Mouse (Mus musculus) limb, embryonic 11.5 days (tissue): ENCODE measurements around the gene Entpd8. TPM values are rescaled to one million over a fixed set of nuclear protein-coding genes. Genes with fewer than 3 reads are reported as not detected.

Source experiments
- ATAC-seq: fragments of 200-750 bp; cut with Nextera tagmentation; 2 replicates; pipeline ENCODE4 v1.8.0; 2017; ENCODE audit warnings: low read depth; ENCODE audit not compliant: insufficient number of reproducible peaks, low FRiP score, low TSS enrichment
- DNase-seq: peaks from one replicate; pipeline ENCODE4 v3.0.0-alpha.2; 2015; ENCODE audit warnings: low spot score
- H3K27ac ChIP-seq: fragments of 300-500 bp; sonication (generic); replicated peaks from 2 replicates; pipeline ENCODE4 v1.5.1; 2014; ENCODE audit warnings: low read depth, mild to moderate bottlenecking, low read length
- H3K27me3 ChIP-seq: fragments of 300-500 bp; sonication (generic); 2 replicates; pipeline ENCODE4 v1.6.1; 2014; ENCODE audit warnings: mild to moderate bottlenecking, low read length, mixed read lengths; ENCODE audit not compliant: control insufficient read depth, insufficient read depth
- H3K36me3 ChIP-seq: fragments of 300-500 bp; sonication (generic); 2 replicates; pipeline ENCODE4 v1.6.1; 2014; ENCODE audit warnings: mild to moderate bottlenecking, low read length, moderate library complexity, mixed read lengths; ENCODE audit not compliant: control insufficient read depth, insufficient read depth
- H3K4me1 ChIP-seq: fragments of 300-500 bp; sonication (generic); 2 replicates; pipeline ENCODE4 v1.6.1; 2014; ENCODE audit warnings: low read length, mixed read lengths; ENCODE audit not compliant: control insufficient read depth, insufficient read depth
- H3K4me2 ChIP-seq: fragments of 300-500 bp; sonication (generic); 2 replicates; pipeline ENCODE4 v1.6.1; 2014; ENCODE audit warnings: low read depth, mild to moderate bottlenecking, moderate library complexity; ENCODE audit not compliant: severe bottlenecking
- H3K4me3 ChIP-seq: fragments of 300-500 bp; sonication (generic); 2 replicates; pipeline ENCODE4 v1.5.1; 2014; ENCODE audit warnings: low read depth, low read length
- H3K9ac ChIP-seq: fragments of 300-500 bp; sonication (generic); 2 replicates; pipeline ENCODE4 v1.6.1; 2014; ENCODE audit warnings: mild to moderate bottlenecking, low read length
- H3K9me3 ChIP-seq: fragments of 300-500 bp; sonication (generic); 2 replicates; pipeline ENCODE4 v1.6.1; 2016; ENCODE audit warnings: low read length; ENCODE audit not compliant: control insufficient read depth
- WGBS: fragments of 180-500 bp; shearing (Covaris S2); extraction: QIAGEN DNeasy Blood & Tissue Kit; methylation state at CpG from one replicate; pipeline ENCODE4 v1.1.7; 2014; 5-methylcytosine and 5-hydroxymethylcytosine counted together
- polyA plus RNA-seq: library from polyadenylated mRNA; unstranded; fragments of >200 nt; fragmentation: Nextera tagmentation; extraction: Ambion mirVana; gene quantifications from 2 replicates; pipeline ENCODE4 v1.2.1, GENCODE M21; 2014

Entpd8 gene
- polyA plus RNA-seq, result not detected in 2 replicates

GRCm38 (mm10) chr2:25080076-25080475, at the start of gene Entpd8:
Entpd8 (plus strand) TSS chr2:25080304.
- H3K4me1 ChIP-seq, result no peaks in the 10 kb centered on the region
- no peak within 1 kb of the TSS for H3K27ac ChIP-seq
- no peaks in the 10 kb centered on the region for H3K36me3 ChIP-seq
- no peak within 1 kb of the TSS for H3K9ac ChIP-seq
- ATAC-seq, result no peak
- no peak within 1 kb of the TSS for H3K4me2 ChIP-seq
- H3K4me3 ChIP-seq, result no peak within 1 kb of the TSS
- H3K9me3 ChIP-seq, result no peaks in the 10 kb centered on the region
- no peak for DNase-seq
- no peaks in the 10 kb centered on the region for H3K27me3 ChIP-seq
- 52% methylated on average over 5 of the region's 5 CpGs for WGBS

GRCm38 (mm10) chr2:25034994-25035393, 45.1 kb upstream of the Entpd8 start:
- Histone ChIP-seq H3K27me3 (no peaks in the 10 kb centered on the region), H3K27ac (no peak overlapping the region), H3K4me1 (no peaks in the 10 kb centered on the region), H3K36me3 (no peaks in the 10 kb centered on the region), H3K4me3 (no peak overlapping the region), H3K9me3 (no peaks in the 10 kb centered on the region), H3K4me2 (no peak overlapping the region), H3K9ac (no peak overlapping the region)
- DNase-seq (no peak), ATAC-seq (no peak)
- WGBS, result 94% methylated on average over 4 of the region's 4 CpGs

- Histone ChIP-seq H3K36me3 (no peaks in the 10 kb centered on the region), H3K27me3 (no peaks in the 10 kb centered on the region), H3K4me2 (no peak overlapping the region), H3K9ac (no peak overlapping the region), H3K4me3 (no peak overlapping the region), H3K9me3 (no peaks in the 10 kb centered on the region), H3K4me1 (no peaks in the 10 kb centered on the region), H3K27ac (no peak overlapping the region)
- DNase-seq (no peak), ATAC-seq (no peak)
- 85% methylated on average over 5 of the region's 5 CpGs for WGBS
Observed at GRCm38 (mm10) chr2:25040089-25040488, 40.0 kb upstream of the Entpd8 start.

- no peak overlapping the region for H3K4me2 ChIP-seq
- ATAC-seq (no peak), DNase-seq (no peak)
- H3K9me3 ChIP-seq, result no peaks in the 10 kb centered on the region
- WGBS, result 89% methylated on average over 7 of the region's 7 CpGs
- H3K27me3 ChIP-seq, result no peaks in the 10 kb centered on the region
- peaks cover 7% of the 10 kb centered on the region for H3K4me1 ChIP-seq
- H3K4me3 ChIP-seq, result no peak overlapping the region
- H3K36me3 ChIP-seq, result no peaks in the 10 kb centered on the region
- H3K9ac ChIP-seq, result no peak overlapping the region
- no peak overlapping the region for H3K27ac ChIP-seq
Observed at GRCm38 (mm10) chr2:25050921-25051320, 29.2 kb upstream of the Entpd8 start.

GRCm38 (mm10) chr2:25051450-25051849, 28.7 kb upstream of the Entpd8 start:
- Histone ChIP-seq H3K9ac (no peak overlapping the region), H3K4me3 (no peak overlapping the region), H3K36me3 (no peaks in the 10 kb centered on the region), H3K27me3 (no peaks in the 10 kb centered on the region), H3K4me2 (no peak overlapping the region), H3K9me3 (no peaks in the 10 kb centered on the region), H3K4me1 (peaks cover 7% of the 10 kb centered on the region), H3K27ac (no peak overlapping the region)
- WGBS, result 89% methylated on average over 8 of the region's 8 CpGs
- no peak for ATAC-seq
- DNase-seq, result no peak

DNA sequence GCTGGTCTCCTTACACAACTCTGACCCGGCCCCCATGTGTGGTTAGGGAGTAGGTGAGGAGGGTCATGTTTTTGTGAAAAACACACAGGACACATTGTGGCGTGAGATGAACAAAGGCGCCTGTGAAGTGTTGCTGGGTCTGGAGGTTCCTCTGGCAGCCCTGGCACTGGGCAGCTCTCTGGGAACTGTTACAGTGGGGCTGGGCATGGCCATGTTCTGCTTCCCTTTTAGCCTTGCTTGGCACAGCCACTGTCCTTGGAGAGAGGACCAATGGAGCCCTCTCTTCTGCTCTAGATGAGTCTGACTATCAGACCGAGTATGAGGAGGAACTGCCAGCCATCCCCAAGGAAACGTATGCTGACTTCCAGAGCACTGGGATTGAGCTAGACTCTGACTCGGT, 27.0 kb upstream of the Entpd8 start:
- H3K4me3 ChIP-seq, result no peak overlapping the region
- no peak overlapping the region for H3K27ac ChIP-seq
- H3K4me2 ChIP-seq, result no peak overlapping the region
- peaks cover 7% of the 10 kb centered on the region for H3K4me1 ChIP-seq
- DNase-seq, result no peak
- WGBS, result 89% methylated on average over 6 of the region's 6 CpGs
- peaks cover 2% of the 10 kb centered on the region for H3K36me3 ChIP-seq
- H3K9ac ChIP-seq, result no peak overlapping the region
- no peak for ATAC-seq
- H3K27me3 ChIP-seq, result no peaks in the 10 kb centered on the region
- H3K9me3 ChIP-seq, result no peaks in the 10 kb centered on the region

- ATAC-seq, result peak; percentile 88
- 5% methylated on average over 47 of the region's 47 CpGs for WGBS
Observed at GRCm38 (mm10) chr2:25054221-25055067, 25.7 kb upstream of the Entpd8 start, which contains the start of gene Nsmf. Nsmf (plus strand) TSS chr2:25054355.

DNA sequence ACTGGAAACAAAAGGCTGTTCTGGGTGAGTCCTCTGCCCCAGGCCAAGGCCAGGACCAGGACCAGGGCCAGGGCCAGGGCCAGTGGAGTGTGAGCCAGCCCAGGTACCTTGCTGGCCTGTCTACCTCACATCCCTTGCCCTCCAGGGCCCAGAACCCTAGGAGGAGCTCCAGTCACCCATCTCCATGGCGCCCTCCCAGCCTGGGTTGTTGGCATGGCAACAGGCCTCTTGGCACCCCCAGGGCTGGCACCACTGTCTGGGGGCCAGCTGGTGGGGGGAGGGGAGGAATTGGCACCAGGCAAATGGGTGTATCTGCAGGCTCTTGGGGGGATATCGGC, 25.1 kb upstream of the Entpd8 start:
- peaks cover 7% of the 10 kb centered on the region for H3K4me1 ChIP-seq
- no peak for ATAC-seq
- H3K27me3 ChIP-seq, result no peaks in the 10 kb centered on the region
- H3K4me2 ChIP-seq, result peak overlapping the region; percentile 86
- DNase-seq, result no peak
- H3K27ac ChIP-seq, result no peak overlapping the region
- H3K36me3 ChIP-seq, result peaks cover 2% of the 10 kb centered on the region
- H3K9ac ChIP-seq, result peak overlapping the region; percentile 79
- no peaks in the 10 kb centered on the region for H3K9me3 ChIP-seq
- H3K4me3 ChIP-seq, result peak overlapping the region; percentile 86
- 64% methylated on average over 2 of the region's 2 CpGs for WGBS

More at GRCm38 (mm10) chr2:25054221-25055067, 25.7 kb upstream of the Entpd8 start, which contains the start of gene Nsmf:
- H3K4me1 ChIP-seq, result peaks cover 7% of the 10 kb centered on the region
- peaks cover 2% of the 10 kb centered on the region for H3K36me3 ChIP-seq
- peak within 1 kb of the TSS; percentile 86 for H3K4me3 ChIP-seq
- DNase-seq, result peak; percentile 89
- H3K9ac ChIP-seq, result peak within 1 kb of the TSS; percentile 79
- no peaks in the 10 kb centered on the region for H3K27me3 ChIP-seq
- H3K4me2 ChIP-seq, result peak within 1 kb of the TSS; percentile 86
- no peak within 1 kb of the TSS for H3K27ac ChIP-seq
- H3K9me3 ChIP-seq, result no peaks in the 10 kb centered on the region
